Mouse (Mus musculus): ENCODE measurements around the gene Tnfrsf25.

Gene Tnfrsf25

DNA sequence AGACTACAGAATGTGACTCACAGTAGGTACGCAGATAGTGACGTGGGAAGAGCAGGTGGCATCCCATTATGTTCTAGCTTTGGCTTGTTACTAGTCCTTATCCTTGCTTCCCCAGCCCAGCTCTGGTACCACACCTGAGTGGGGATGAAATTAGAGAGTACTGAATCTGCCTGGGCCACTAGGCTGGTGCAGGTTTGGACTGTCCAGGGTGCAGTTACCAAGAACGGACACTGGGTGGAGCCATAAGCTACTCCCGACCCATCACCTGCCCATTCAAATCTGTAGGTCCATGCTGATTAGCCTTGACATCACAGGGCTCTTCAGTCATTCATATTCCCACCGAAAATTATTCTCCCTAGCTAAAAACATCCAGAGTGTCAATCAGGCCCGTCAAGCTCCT, 24.7 kb downstream of the Tnfrsf25 start:
- no peak for DNase-seq (ENCODE audit: low spot score in 2 of 2)

DNA sequence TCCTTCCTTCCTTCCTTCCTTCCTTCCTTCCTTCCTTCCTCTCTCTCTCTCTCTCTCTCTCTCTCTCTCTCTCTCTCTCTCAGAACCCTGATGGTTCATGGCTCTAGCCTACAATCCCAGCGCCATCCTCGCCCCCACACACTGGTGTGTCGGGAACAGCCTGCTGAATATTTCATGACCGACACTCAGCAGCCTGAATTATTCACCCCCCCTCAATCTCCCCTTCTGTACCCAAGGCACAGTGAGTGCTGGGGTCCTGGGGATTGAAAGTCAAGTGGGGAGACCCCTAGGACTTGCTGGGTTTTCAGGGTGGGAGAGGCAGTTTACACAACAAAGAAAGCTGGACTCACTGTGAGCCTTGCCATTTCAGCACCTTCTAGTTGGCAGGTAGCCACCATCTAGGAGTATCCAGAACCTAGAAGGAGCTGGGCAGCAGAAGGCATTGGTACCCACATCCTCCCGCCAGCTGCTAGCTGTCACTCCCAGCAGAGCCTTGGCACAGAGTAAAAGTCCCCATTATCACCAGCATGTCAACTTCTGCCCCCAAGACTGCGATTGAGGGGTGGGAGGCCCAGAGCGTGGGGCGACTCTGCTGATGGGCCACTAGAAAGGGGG, 25.9 kb downstream of the Tnfrsf25 start:
- no peak for DNase-seq (ENCODE audit: low spot score in 2 of 2)

DNA sequence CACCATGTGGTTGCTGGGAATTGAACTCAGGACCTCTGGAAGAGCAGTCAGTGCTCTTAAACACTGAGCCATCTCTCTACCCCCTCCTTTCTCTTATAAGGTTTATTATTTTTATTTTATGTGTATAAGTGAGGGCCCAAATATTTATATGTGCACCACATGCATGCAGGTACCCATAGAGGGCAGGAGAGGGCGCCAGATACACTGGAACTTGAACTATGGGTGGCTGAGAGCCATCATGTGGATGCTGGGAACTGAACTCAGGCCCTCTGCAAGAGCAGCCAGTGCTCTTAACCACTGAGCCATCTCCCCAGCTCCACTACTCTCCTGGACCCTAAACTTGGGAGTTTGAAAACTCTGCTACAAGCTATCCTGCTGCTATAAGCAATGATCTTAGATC, 27.9 kb downstream of the Tnfrsf25 start:
- DNase-seq (ENCODE audit: low spot score in 2 of 2), result no peak

DNA sequence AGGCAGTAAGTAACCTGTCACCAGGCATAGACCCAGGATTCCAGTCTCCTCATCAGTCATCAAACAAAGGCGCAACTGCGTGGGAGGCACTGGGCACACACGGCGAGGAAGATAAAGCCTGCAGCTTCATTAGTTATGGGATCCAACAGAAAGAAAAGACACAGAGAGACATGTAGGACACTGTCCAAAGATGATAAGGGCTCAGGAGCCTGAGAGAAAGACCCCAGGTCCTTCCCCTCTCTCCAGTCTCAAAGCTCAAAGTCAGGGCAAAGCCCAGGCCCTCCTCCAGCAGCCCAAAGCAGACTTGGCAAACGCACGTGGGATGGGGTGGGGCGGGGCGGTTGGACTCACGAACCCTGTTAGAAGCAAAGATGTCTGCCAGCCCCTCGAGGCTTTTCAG, 29.7 kb downstream of the Tnfrsf25 start:
- no peak for DNase-seq (ENCODE audit: low spot score in 2 of 2)

DNA sequence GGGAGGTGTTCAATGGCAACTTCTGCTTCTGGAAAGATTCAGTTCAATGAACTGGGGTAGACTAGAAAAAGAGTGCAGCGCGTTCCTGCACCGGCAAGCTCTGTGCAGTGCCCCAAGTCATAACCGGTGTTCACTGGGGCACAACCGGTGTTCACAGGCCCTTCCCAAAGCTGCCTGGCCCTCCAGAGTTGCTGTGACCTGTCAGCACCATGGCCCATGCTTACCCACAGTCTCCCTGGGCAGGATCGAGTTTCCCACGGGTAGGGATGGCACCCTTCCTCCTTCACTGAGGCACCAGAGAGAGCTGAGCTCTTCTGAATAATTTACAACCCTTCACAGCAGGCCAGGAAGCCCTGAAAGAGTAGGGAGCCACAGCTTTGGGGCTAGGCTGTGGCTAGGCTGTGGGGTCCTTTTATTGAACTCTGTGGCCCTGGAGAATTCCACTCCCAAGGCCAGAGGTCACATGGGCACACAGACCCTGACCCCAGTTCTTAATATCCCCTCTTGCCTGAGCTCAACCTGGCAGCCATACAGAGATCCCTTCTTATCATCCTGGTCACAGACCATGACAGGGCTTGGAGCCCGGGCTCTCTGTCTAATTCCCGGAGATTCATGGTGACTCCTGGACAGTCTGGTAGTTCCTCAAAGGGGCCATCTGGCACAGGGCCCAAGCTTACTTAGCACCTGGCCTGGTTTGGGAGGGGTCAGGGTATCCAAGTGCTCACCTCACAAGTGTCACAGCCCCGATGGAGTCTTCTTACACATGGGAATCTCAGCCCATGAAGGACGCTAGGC, 30.5 kb downstream of the Tnfrsf25 start:
- no peak for DNase-seq (ENCODE audit: low spot score in 2 of 2)

DNA sequence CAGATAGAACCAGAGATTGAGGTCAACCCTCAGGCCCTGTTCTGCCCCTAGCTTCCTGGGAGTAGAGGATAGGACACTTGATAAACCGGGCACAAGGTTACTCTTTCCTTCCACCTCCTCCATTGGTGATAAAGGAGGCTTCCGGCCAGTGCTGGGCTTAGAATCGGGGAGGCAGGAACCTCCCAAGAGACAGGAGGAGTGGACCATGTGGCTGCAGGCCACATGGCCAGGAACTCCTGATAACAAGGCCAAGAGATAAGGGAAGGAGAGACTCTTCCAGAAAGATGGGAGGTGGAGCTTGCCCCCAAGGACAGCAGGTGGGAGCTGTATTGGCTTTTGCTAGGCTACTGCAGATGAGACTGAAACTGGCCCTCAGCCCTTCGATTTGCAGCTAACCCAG, 34.8 kb downstream of the Tnfrsf25 start:
- no peak for DNase-seq (ENCODE audit: low spot score in 2 of 2)

DNA sequence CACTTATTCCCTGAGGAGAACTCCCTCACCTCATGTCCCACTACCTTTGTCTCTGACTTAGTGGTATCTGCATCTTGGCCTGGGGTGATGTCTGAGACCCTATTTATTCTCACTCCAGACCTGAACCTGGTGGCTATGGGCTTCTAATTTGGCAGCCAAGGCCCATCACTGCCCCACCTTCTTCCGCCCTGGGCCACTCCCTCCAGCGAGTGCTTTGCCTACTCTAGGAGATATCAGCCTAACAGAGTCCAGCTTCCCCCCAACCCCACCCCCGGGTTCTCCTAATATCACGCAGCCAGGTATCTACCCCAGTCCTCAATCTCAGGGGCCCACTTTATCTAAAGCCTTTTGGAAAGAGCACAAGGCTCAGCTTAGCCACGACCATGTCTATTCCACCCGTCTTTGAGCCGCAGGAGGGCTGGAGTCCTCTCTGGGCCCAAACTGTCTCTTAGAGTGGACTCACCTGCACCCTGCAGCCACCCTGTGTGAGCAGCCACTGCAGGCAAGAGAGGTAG, 35.8 kb downstream of the Tnfrsf25 start:
- DNase-seq (ENCODE audit: low spot score in 2 of 2), result no peak

DNA sequence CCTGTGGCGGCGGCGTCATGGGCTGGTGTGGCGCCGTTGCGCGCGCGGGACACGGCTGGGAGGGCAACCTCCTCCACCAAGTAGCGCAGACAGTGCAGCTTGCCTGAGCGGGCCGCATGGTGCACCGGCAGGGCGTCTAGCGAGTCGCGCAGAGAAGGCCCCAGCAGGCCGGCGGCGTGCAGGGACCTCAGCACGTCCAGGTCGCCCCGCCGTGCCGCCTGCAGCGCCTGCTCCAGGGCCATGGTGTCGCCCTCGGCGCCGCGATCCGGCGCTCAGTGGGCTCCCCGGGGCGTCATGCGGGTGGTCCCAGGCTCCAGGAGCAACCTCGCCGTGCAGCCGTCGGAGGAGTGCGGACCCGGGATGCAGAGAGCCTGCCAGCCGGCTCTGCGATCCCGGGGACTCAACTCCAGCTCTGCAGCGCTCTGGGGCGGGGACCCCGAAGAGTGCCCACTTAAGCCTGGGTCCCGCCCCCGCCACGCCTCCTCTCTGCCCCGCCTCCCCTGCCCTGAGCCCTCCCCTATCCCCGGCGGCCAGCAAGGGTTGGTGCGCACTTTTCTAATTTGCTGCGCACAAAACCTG, 36.3 kb downstream of the Tnfrsf25 start, which contains the start of gene Espn:
Espn (minus strand) TSS at position 406 of the 579 bp plus-strand sequence.
- peak; percentile 59 to 62 for DNase-seq (ENCODE audit: low spot score in 2 of 2)

DNA sequence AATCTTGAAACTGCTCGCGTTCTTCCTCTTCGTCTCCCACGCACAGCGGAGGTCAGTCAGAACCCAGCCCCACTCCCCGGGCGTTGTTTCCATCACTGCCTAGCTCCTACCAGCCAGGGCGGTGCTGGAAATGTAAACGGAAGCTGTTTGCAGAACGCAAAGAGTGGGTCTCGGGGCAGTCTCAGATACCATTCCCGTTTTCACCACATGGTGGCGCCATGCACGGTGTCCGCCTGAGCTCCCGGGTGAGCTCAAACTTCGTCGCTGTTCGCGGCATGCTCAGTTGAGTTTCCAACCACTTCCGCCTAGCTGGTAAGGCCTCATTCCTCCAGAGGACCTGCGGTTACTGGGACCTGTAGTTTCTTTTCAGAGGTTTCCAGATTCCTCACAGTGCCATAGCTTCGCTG, 38.0 kb downstream of the Tnfrsf25 start:
- peak; percentile 86 to 87 for DNase-seq (ENCODE audit: low spot score in 2 of 2)

DNA sequence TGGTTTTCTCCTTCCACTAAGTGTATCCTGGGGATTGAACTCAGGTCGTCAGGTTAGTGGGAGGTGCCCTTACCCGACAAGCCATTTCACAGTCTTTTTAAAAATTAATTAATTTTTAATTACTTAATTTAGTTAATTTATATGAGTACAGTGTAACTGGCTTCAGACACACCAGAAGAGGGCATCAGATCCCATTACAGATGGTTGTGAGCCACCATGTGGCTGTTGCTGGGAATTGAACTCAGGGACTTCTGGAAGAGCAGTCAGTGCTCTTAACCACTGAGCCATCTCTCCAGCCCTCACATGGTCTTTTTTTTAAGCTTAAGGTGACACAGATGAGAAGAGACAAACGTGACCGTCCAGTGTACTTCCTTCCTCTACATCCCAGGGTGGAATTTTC, 39.3 kb downstream of the Tnfrsf25 start:
- DNase-seq (ENCODE audit: low spot score in 2 of 2), result no peak

DNA sequence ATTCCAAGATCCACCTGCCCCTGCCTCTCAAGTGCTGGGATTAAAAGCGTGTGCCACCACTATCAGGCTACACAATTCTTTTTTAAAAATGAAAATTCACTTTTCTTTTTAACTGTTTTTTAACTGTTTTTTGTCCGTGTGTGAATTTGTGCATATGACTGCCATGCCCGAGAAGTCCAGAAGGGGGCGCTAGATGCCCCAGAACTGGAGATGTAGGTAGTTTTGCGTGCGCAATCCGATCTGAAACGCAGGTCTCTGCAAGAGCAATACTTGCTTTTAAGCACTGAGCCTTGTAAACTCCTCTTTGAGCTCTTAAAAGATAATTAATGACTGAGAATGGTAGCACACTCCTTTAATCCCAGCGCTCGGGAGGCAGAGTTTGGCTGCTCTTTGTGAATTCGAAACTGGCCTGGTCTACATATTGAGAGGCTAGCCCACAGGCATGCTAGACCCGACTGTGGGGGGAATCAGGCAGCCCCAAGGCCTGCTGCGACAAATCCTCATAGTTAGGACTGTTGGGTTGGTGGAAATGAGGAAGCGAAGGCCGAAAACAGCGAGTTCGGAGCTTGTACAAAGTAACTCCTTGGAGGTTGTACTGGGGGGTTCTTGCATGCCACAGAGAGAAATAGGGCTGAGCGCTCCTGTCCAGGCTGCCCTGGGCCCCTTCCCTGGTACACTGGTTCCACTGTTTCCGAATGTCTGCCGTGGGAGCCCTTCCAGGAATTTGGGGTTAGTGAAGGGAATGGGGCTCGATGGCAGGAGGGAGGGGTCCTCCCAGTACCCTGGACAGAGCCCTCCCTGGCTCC, 42.2 kb downstream of the Tnfrsf25 start:
- DNase-seq (ENCODE audit: low spot score in 2 of 2), result peak in 1 of 2 experiments; percentile 47

DNA sequence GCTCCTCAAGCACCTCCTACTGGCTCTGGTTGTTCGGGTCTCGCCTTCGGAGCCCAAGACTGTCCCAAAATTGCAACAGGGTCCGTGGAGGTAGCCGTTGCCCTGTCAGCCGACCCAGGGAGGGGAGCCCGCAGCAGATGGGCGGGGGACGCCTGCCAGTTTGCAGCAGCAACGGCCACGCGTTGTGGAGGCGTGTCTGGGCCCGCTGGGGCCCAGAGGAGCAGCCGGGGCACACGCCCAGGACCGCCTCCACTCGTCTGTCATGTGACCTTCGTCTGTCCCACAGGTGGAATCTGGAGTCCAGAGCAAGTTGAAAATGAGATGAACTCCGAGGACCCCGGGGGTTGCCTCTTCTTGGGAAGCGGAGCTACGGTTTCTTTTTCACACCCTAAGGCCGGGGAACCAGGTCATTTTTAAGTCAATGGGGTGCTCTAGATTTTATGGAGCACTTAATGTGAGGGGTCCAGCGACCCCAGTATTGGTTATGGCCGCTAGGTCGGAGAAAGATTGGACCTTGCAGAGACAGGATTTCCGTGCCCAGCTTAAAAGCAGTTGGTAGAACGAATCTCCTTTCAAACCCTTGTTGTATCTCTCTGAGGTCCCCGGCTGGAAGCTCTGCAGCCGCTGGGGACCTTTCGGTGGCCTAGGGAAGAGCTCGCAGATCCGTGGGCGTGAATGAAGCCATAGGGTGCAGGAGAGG, 43.0 kb downstream of the Tnfrsf25 start, which contains the start of gene Hes2:
Hes2 (plus strand) TSS at position 283 of the 700 bp plus-strand sequence.
- peak in 1 of 2 experiments; percentile 56 for DNase-seq (ENCODE audit: low spot score in 2 of 2)

DNA sequence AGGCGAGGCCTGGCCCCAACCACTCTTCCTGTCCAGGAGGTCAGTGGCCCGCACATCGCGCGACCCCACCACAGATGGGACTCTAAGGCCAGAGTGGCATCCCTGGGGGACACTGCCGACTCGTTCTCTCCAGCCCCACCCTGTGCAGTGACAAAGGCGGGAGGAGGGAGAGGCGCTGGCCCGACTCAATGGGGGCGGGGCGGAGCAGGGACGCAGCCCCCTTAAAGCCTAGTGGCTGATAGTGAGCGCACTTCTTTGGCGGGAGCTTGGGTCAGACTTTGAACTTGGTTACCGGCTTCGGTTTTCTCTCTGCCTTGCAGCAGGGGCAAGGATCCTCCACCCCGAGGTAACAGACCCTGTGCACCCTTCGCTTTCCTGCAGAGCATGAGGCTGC, 43.5 kb downstream of the Tnfrsf25 start:
- no peak for DNase-seq (ENCODE audit: low spot score in 2 of 2)

DNA sequence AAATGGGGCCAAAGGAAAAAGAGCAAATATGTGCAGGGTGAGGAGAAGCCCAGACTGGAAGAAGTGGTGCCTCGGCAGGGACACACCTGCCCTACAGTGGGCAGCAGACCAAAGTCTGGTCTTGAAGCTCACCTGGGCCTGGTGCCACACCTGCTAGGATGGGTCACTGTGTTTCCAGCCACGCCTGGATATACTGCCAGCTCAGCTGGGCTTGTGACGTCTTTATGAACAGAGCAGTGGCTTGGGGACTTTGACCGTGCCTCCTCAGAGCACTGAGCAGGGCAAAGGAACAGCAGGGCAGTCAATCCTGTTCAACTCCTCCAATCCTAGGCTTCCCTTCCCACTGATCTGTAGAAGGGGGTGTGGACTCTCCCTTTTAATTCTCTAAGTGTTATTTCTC, 45.0 kb downstream of the Tnfrsf25 start:
- DNase-seq (ENCODE audit: low spot score in 2 of 2), result peak in 1 of 2 experiments; percentile 48

DNA sequence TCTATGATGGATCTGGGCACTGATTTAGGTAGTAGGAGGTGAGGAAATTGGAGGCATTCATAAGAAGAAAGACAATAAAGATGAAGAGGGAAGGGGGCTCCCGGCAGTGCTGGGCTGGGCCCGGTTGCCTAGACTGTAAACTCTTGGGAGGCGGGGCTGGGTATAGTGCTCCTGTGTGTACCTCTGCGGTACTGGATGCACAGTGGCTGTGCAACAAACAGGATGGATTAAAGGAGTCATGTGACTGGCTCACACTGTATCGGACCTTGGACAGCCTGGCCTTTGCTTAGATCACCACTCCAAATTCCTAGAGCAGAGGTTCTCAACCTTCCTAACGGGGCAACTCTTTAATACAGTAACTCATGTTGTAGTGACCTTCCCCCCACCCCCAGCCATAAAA, 45.9 kb downstream of the Tnfrsf25 start:
- DNase-seq (ENCODE audit: low spot score in 2 of 2), result no peak

DNA sequence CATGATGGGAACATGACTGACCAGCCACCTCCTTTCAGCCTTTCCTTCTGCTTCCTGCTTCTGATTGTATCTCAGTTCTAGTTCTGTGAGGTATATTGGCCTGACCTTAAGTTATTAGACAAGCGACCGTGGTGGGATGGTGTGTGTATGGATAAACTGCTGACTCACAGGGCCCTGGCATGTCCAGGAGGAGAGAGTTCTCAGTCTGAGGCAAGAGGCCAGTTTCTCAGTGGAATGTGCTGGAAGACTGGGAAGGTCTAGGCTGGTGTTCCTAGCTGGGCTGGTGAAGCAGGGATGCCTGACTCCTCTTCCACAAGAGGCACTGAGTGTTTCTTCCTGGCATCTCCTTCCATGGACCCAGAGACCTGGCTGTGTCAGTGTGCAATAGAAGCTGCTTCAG, 47.0 kb downstream of the Tnfrsf25 start:
- no peak for DNase-seq (ENCODE audit: low spot score in 2 of 2)

DNA sequence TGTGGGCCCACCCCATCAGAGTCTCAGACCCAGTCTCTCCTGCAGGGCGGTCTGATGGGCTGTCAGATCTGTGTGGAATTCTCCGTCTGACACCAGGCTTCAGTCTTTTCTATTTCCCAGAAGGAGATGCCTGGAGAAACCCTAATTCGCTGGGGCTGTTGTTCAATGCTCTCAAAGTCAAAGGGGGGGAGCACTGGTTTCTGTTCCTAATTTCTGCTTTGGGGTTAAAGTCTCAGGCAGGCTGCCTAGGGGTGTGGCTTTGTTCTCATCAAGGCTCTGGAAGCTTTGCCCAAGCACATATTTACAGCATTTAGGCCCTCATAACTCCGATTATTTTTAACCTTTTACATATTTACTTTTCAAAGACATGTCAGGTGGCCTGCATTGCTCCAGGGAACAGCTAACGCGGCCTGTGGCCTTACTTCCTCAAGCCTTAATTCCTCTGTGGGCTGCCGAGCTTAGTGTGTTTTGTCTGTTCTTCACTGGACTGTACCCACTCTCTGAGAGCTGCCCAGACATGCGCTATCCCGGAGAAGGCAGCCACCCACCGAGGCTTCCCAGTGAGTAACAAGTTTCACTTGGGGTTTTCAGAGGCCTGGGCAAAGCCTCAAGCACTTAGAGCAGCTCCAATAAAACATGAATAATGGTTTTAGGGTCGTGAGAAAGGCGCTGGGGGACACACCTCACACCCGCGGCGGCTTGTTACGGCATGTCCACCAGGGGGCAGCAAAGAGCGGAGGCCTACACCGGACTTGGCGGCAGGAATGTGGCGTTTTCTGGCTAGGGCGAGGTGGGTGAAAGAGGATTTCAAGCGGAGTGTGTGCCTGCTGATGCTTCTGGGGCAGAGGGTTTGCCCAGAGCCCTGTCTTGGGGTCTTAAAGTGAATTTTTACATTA, 49.5 kb downstream of the Tnfrsf25 start:
- DNase-seq (ENCODE audit: low spot score in 2 of 2), result peak; percentile 72 to 82

DNA sequence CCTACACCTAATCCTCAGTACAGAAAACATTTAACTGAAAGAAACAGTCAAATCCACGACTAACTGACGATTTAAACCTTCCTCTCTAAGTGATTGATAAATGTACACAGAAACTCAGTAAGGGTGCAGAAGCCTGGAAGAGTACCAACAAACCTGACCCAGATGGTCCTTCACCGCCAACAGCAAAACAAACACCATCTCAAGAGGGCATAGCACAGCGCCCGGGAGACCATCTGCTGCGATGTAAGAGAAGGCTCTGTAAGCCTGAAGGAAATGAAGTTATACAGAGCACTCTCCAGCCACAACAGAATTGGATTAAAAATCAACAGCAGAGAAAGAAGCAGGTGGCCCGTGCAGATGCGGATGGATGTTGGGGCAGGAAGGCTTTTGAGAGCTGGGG, 52.3 kb downstream of the Tnfrsf25 start:
- no peak for DNase-seq (ENCODE audit: low spot score in 2 of 2)

DNA sequence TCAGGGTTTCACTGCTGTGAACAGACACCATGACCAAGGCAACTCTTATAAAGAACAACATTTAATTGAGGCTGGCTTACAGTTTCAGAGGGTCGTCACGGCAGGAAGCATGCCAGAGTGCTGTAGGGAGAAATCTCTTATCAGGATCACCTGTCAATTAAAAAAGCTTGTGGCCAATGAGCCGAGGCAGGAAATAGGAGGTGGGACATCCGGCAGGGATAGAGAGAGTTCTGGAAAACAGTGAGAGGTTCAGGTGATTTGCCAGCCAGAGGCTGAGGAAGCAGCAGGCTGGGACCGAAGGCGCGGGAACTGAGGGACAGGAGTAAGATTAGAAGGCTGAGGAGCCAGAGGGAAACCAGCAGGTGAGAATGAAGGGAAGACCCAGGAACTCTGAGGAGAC, 53.4 kb downstream of the Tnfrsf25 start:
- DNase-seq (ENCODE audit: low spot score in 2 of 2), result no peak

All from urinary bladder, adult 18-20 months (tissue).